Mouse (Mus musculus) heart, adult 2 months (tissue): ENCODE results near the gene Abi1.

Experiments
- CTCF ChIP-seq: fragments of 200-600 bp; IDR thresholded peaks from 2 replicates; pipeline ENCODE4 v1.8.1; 2022; ENCODE audit warnings: antibody characterized with exemption, mild to moderate bottlenecking, moderate library complexity
- EP300 ChIP-seq: fragments of 200-500 bp; IDR thresholded peaks from 2 replicates; pipeline ENCODE4 v1.6.1; 2011; ENCODE audit warnings: low read depth, low read length, control low read depth; ENCODE audit not compliant: insufficient read depth
- POLR2A ChIP-seq: fragments of 200-500 bp; IDR thresholded peaks from 2 replicates; pipeline ENCODE4 v1.6.1; 2011; ENCODE audit warnings: mild to moderate bottlenecking, low read depth, low read length, control low read depth; ENCODE audit not compliant: insufficient read depth

DNA sequence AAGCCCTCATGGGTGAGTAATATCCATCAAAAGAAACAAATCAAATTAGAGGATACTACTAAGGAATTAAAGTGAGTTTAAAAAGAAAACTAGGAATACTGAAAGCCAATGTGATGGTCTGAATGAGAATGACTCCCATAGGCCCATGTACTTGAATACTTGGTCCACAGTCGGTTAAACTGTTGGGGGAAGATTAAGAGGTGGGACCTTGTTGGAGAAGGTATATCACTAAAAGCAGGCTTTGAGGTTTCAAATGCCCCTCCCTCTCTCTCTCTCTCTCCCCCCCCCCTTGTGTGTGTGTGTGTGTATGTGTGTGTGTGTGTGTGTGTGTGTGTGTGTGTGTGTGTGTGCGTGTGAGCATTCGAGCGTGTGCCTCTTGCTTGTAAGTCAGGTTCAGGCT, 9.4 kb downstream of the Abi1 start:
- no peak for TF ChIP-seq POLR2A
- TF ChIP-seq CTCF, result no peak
- no peak for TF ChIP-seq EP300
